Mouse (Mus musculus) left cerebral cortex, adult 2 months (tissue): ENCODE results near the gene Pard6a. TPM values are rescaled to one million over a fixed set of nuclear protein-coding genes. Genes with fewer than 3 reads are reported as not detected.
A peak's percentile ranks its signal among the peaks of the same experiment; 100 is the strongest.

Experiments
- DNase-seq, 2 experiments: peaks; one replicate each; pipeline ENCODE4 v3.0.0; 2021 to 2022; ENCODE audit warnings: low spot score in 2 of 2, mixed read lengths in 1 of 2; ENCODE audit errors: extremely low spot score in 1 of 2
- H3K27ac ChIP-seq: fragments of 200-600 bp; 2 replicates; pipeline ENCODE4 v1.8.1; 2022
- H3K4me3 ChIP-seq: fragments of 200-600 bp; 2 replicates; pipeline ENCODE4 v1.8.1; 2022
- CTCF ChIP-seq: fragments of 200-600 bp; IDR thresholded peaks from 2 replicates; pipeline ENCODE4 v1.8.1; 2022; ENCODE audit warnings: antibody characterized with exemption, mild to moderate bottlenecking, moderate library complexity
- intact Hi-C: fragments of 180-260 bp; cut with DNase I; formaldehyde crosslinking; loops from one replicate; pipeline ENCODE4 v1.15.1; 2025
- total RNA-seq, 2 experiments: library from RNA; stranded (reverse); gene quantifications; 2 replicates each; pipeline ENCODE4 v1.2.3; 2021

Pard6a gene
- total RNA-seq, 2 experiments from 2014 or later = 43.0 to 47.2 TPM

GRCm38 (mm10) chr8:105719637-105720036 lies 18.7 kb downstream of the Pard6a start:
- Histone ChIP-seq H3K27ac (no peak overlapping the region), H3K4me3 (no peak overlapping the region)
- TF ChIP-seq CTCF = no peak
- intact Hi-C loops = no loop called here
- DNase-seq = no peak

GRCm38 (mm10) chr8:105722861-105723260 lies 21.9 kb downstream of the Pard6a start:
- no peak overlapping the region for H3K27ac ChIP-seq
- no peak for TF ChIP-seq CTCF
- no peak overlapping the region for H3K4me3 ChIP-seq
- intact Hi-C loops = no loop called here
- DNase-seq = no peak

- no peak for DNase-seq
- H3K4me3 ChIP-seq = no peak overlapping the region
- no peak for TF ChIP-seq CTCF
- intact Hi-C loops = no loop called here
- no peak overlapping the region for H3K27ac ChIP-seq
Observed at GRCm38 (mm10) chr8:105725726-105726125, 24.8 kb downstream of the Pard6a start.

- DNase-seq = no peak
- Histone ChIP-seq H3K4me3 (no peak overlapping the region), H3K27ac (peak overlapping the region; percentile 29)
- intact Hi-C loops = no loop called here
- no peak for TF ChIP-seq CTCF
Observed at GRCm38 (mm10) chr8:105727397-105728124, 26.6 kb downstream of the Pard6a start.

- Histone ChIP-seq H3K27ac (no peak overlapping the region), H3K4me3 (no peak overlapping the region)
- intact Hi-C loops = no loop called here
- TF ChIP-seq CTCF = no peak
- no peak for DNase-seq
Observed at GRCm38 (mm10) chr8:105732186-105732585, 31.2 kb downstream of the Pard6a start.

- Histone ChIP-seq H3K4me3 (no peak overlapping the region), H3K27ac (no peak overlapping the region)
- intact Hi-C loops = no loop called here
- no peak for DNase-seq
- no peak for TF ChIP-seq CTCF
Observed at GRCm38 (mm10) chr8:105739216-105739615, 38.3 kb downstream of the Pard6a start.

- intact Hi-C loops = no loop called here
- H3K4me3 ChIP-seq = no peak overlapping the region
- no peak overlapping the region for H3K27ac ChIP-seq
- no peak for DNase-seq
- no peak for TF ChIP-seq CTCF
Observed at GRCm38 (mm10) chr8:105743301-105743700, 42.4 kb downstream of the Pard6a start.

- no peak overlapping the region for H3K4me3 ChIP-seq
- no peak overlapping the region for H3K27ac ChIP-seq
- intact Hi-C loops = no loop called here
- DNase-seq = peak; percentile 28 to 38
- TF ChIP-seq CTCF = no peak
Observed at GRCm38 (mm10) chr8:105750606-105751005, 49.7 kb downstream of the Pard6a start.

Other genes with a start within 250 kb of the Pard6a start
- 10 to 100 TPM; 36.1 to 42.5 TPM for gene Tppp3, start 229.6 kb upstream of the Pard6a start, total RNA-seq
- 10 to 100 TPM; 43.0 to 48.7 TPM for gene Zdhhc1, start 204.2 kb upstream of the Pard6a start, total RNA-seq
- not detected for gene Hsd11b2, start 182.4 kb upstream of the Pard6a start, total RNA-seq
- gene Atp6v0d1, start 135.1 kb upstream of the Pard6a start, total RNA-seq = 100 to 1,000 TPM; 288 to 319 TPM
- gene Ripor1, start 95.9 kb upstream of the Pard6a start, total RNA-seq = 10 to 100 TPM; 81.0 to 91.4 TPM
- gene Ctcf, start 64.6 kb upstream of the Pard6a start, total RNA-seq = 10 to 100 TPM; 67.4 to 70.2 TPM
- gene Agrp, start 63.8 kb upstream of the Pard6a start, total RNA-seq = not detected
- 10 to 100 TPM; 60.4 to 65.0 TPM for gene Carmil2, start 14.9 kb upstream of the Pard6a start, total RNA-seq
- gene Acd, start within 50 bp of the Pard6a start, total RNA-seq = 10 to 100 TPM; 51.7 to 56.6 TPM
- under 1 TPM in 1 of 2 experiments, not detected in 1; 0.29 TPM for gene 4933405L10Rik, start 6.5 kb downstream of the Pard6a start, total RNA-seq
- 10 to 100 TPM in 1 of 2 experiments, 1 to 10 TPM in 1; 9.6 to 10.6 TPM for gene Enkd1, start 7.1 kb downstream of the Pard6a start, total RNA-seq
- gene Gfod2, start 57.5 kb downstream of the Pard6a start, total RNA-seq = 10 to 100 TPM; 21.0 to 26.0 TPM
- 10 to 100 TPM; 23.7 to 25.2 TPM for gene Ranbp10, start 126.2 kb downstream of the Pard6a start, total RNA-seq
- under 1 TPM in 1 of 2 experiments, not detected in 1; 0.44 TPM for gene Tsnaxip1, start 126.6 kb downstream of the Pard6a start, total RNA-seq
- gene Cenpt, start 152.1 kb downstream of the Pard6a start, total RNA-seq = 10 to 100 TPM; 16.8 to 17.6 TPM
- gene Thap11, start 154.0 kb downstream of the Pard6a start, total RNA-seq = 10 to 100 TPM; 38.1 to 41.0 TPM
- 10 to 100 TPM; 29.4 to 32.8 TPM for gene Nutf2, start 159.4 kb downstream of the Pard6a start, total RNA-seq
- gene Edc4, start 179.7 kb downstream of the Pard6a start, total RNA-seq = 10 to 100 TPM; 64.4 to 68.5 TPM
- gene Nrn1l, start 192.4 kb downstream of the Pard6a start, total RNA-seq = 1 to 10 TPM; 3.5 to 3.7 TPM
- 1 to 10 TPM; 6.6 to 8.7 TPM for gene Pskh1, start 199.3 kb downstream of the Pard6a start, total RNA-seq
- gene Ctrl, start 232.7 kb downstream of the Pard6a start, total RNA-seq = 1 to 10 TPM; 1.5 to 2.6 TPM
- 10 to 100 TPM; 90.3 to 91.9 TPM for gene Psmb10, start 237.3 kb downstream of the Pard6a start, total RNA-seq
- gene Lcat, start 242.2 kb downstream of the Pard6a start, total RNA-seq = 10 to 100 TPM; 25.3 to 25.8 TPM